ENCODE assay signal across 34 mouse cellular contexts in genomic region chr8:70380069-70380468, GRCm38 (mm10). TPM values are rescaled to one million over a fixed set of nuclear protein-coding genes. Genes with fewer than 3 reads are reported as not detected.
DNase-seq lines count a peak whose midpoint lies in the region; ATAC-seq lines count a peak whose summit lies in the region.
"Had no signal": no experiment of that assay in that cellular context is flagged by ENCODE, and none has a peak within 500 bp of the region (broad histone marks: within the 10 kb centered on the region; RNA-seq: fewer than 3 reads in every experiment).

No protein-coding gene starts in this region.

- ATAC-seq in forebrain, embryonic 11.5 days (replicated peaks; ENCODE audit: low FRiP score): no peak
- ATAC-seq: forebrain, embryonic 14.5 days; intestine, postnatal 0 days; lung, postnatal 0 days had no signal

- no peaks in the 10 kb centered on the region for H3K36me3 ChIP-seq in forebrain, embryonic 11.5 days (ENCODE audit: control insufficient read depth, insufficient read depth, low read length)
- H3K36me3 ChIP-seq: liver, embryonic 13.5 days had no signal

- H3K9ac ChIP-seq in forebrain, embryonic 11.5 days (ENCODE audit: low read length): no peak overlapping the region
- H3K9ac ChIP-seq: heart, embryonic 13.5 days; hindbrain, embryonic 14.5 days; limb, embryonic 15.5 days; liver, embryonic 13.5 days; midbrain, embryonic 12.5 days; neural tube, embryonic 12.5 days had no signal

- intact Hi-C loops in left cerebral cortex, postnatal 14 days (cut with DNase I): no loop called here
- intact Hi-C loops in left cerebral cortex, postnatal 4 days (cut with DNase I): loop anchor here (5.0 kb wide), 1 partner anchor 122 kb away; no protein-coding TSS in a partner anchor

- H3K27me3 ChIP-seq in forebrain, embryonic 11.5 days (ENCODE audit: control insufficient read depth, insufficient read depth, low read length): peaks cover 32% of the 10 kb centered on the region

- peak; percentile 66 for DNase-seq in cerebellum, adult 11-12 months
- DNase-seq in cerebellum, postnatal 4 days (ENCODE audit: low spot score in 2 of 2): no peak
- peak; percentile 41 to 43 for DNase-seq in left cerebral cortex, postnatal 14 days (ENCODE audit: low spot score in 2 of 2)
- no peak for DNase-seq in left cerebral cortex, postnatal 4 days
- peak; percentile 83 for DNase-seq in brain, adult 2 months (ENCODE audit: low read depth, low spot score)
- peak; percentile 55 for DNase-seq in cerebellum, postnatal 14 days
- no peak for DNase-seq in forebrain, embryonic 11.5 days (ENCODE audit: low spot score)
- DNase-seq: adrenal gland, adult 8-10 months; gastrocnemius, adult 2 months; heart, adult 2 months; heart, postnatal 10 days; kidney, postnatal 14 days; layer of hippocampus, postnatal 36 days; liver, embryonic 13.5 days; lung, adult 18-20 months; lung, postnatal 4 days; right cerebral cortex, postnatal 14 days; thymus, adult 2 months; thymus, postnatal 36 days had no signal

- no peaks in the 10 kb centered on the region for H3K9me3 ChIP-seq in forebrain, embryonic 11.5 days (ENCODE audit: control insufficient read depth, low read length)
- H3K9me3 ChIP-seq: heart, embryonic 13.5 days; limb, embryonic 10.5 days; limb, embryonic 15.5 days; megakaryocyte, embryonic 14.5 days; midbrain, embryonic 12.5 days; neural tube, embryonic 12.5 days had no signal

- H3K27ac ChIP-seq in forebrain, embryonic 11.5 days (ENCODE audit: low read depth, low read length): no peak overlapping the region
- H3K27ac ChIP-seq: gastrocnemius, adult 2 months; heart, adult 2 months; heart, embryonic 13.5 days; hindbrain, embryonic 14.5 days; limb, embryonic 10.5 days; limb, embryonic 15.5 days; liver, embryonic 13.5 days; midbrain, embryonic 12.5 days; neural tube, embryonic 12.5 days; stomach, postnatal 0 days had no signal

- H3K4me1 ChIP-seq in forebrain, embryonic 11.5 days (replicated peaks; ENCODE audit: control insufficient read depth, insufficient read depth, low read length): peaks cover 2% of the 10 kb centered on the region; the same call in 1 of the 2 replicates
- H3K4me1 ChIP-seq: midbrain, embryonic 12.5 days had no signal

- no peak overlapping the region for H3K4me2 ChIP-seq in forebrain, embryonic 11.5 days (ENCODE audit: low read depth, low read length, severe bottlenecking)
- H3K4me2 ChIP-seq: heart, embryonic 13.5 days; hindbrain, embryonic 14.5 days; limb, embryonic 15.5 days; liver, embryonic 13.5 days; midbrain, embryonic 12.5 days; neural tube, embryonic 12.5 days had no signal

- WGBS in forebrain, embryonic 11.5 days: 83% methylated on average over 12 of the region's 12 CpGs

- no peak overlapping the region for H3K4me3 ChIP-seq in forebrain, embryonic 11.5 days (ENCODE audit: low read depth, low read length)
- H3K4me3 ChIP-seq: gastrocnemius, adult 2 months; heart, adult 2 months; heart, embryonic 13.5 days; limb, embryonic 10.5 days; limb, embryonic 15.5 days; liver, embryonic 13.5 days; megakaryocyte, embryonic 14.5 days; midbrain, embryonic 12.5 days; myocyte; neural tube, embryonic 12.5 days had no signal

RNA-seq across cellular contexts. Expression of gene Comp, which starts 6.7 kb away (rescaled TPM):
- total RNA-seq in left cerebral cortex, postnatal 14 days (2021): under 1 TPM; 0.51 to 0.72 TPM
- under 1 TPM in 1 of 2 experiments, not detected in 1; 0.20 TPM for total RNA-seq in left cerebral cortex, postnatal 4 days (2021)
- 0.56 TPM in 1 of 2 replicates, not detected in the other for polyA plus RNA-seq in forebrain, embryonic 11.5 days (2014; fragmentation: Nextera tagmentation; extraction: Ambion mirVana)
- total RNA-seq: G1E had no signal
- polyA plus RNA-seq: forebrain, embryonic 14.5 days had no signal

RNA-seq across cellular contexts. Expression of gene Upf1, which starts 27.0 kb away (rescaled TPM):
- 10 to 100 TPM; 49.8 to 53.4 TPM for total RNA-seq in left cerebral cortex, postnatal 14 days (2021)
- 10 to 100 TPM; 54.9 to 55.3 TPM for total RNA-seq in left cerebral cortex, postnatal 4 days (2021)
- polyA plus RNA-seq in forebrain, embryonic 11.5 days (2014; fragmentation: Nextera tagmentation; extraction: Ambion mirVana): 25.6 and 25.8 TPM in 2 replicates

RNA-seq across cellular contexts. Expression of gene Gdf1, which starts 50.5 kb away (rescaled TPM):
- total RNA-seq in left cerebral cortex, postnatal 14 days (2021): 10 to 100 TPM; 15.4 to 20.8 TPM
- total RNA-seq in left cerebral cortex, postnatal 4 days (2021): 1 to 10 TPM; 6.8 to 7.9 TPM
- 1.8 and 2.6 TPM in 2 replicates for polyA plus RNA-seq in forebrain, embryonic 11.5 days (2014; fragmentation: Nextera tagmentation; extraction: Ambion mirVana)
- total RNA-seq: G1E; heart, adult 2 months; hematopoietic stem cell, adult 5-6 weeks; midbrain, postnatal 0 days had no signal
- polyA plus RNA-seq: G1E; intestine, postnatal 0 days had no signal

RNA-seq across cellular contexts. Expression of gene Crtc1, which starts 59.3 kb away (rescaled TPM):
- 100 to 1,000 TPM; 109 to 111 TPM for total RNA-seq in left cerebral cortex, postnatal 14 days (2021)
- 100 to 1,000 TPM; 109 TPM for total RNA-seq in left cerebral cortex, postnatal 4 days (2021)
- 16.3 and 18.1 TPM in 2 replicates for polyA plus RNA-seq in forebrain, embryonic 11.5 days (2014; fragmentation: Nextera tagmentation; extraction: Ambion mirVana)

Comparison
In these comparisons a context has a peak if more than half of its experiments do, and no peak if none do; other contexts are left out.
1. DNase-seq: peak in cerebellum, adult 11-12 months (single experiment), left cerebral cortex, postnatal 14 days (2 of 2), brain, adult 2 months (single experiment) and cerebellum, postnatal 14 days (2 of 2); none in cerebellum, postnatal 4 days (0 of 2), left cerebral cortex, postnatal 4 days (single experiment) and forebrain, embryonic 11.5 days (single experiment).